Mouse (Mus musculus) ovary, postnatal 14 days (tissue): ENCODE results near the gene Znrf4.

Source experiments
- DNase-seq: peaks from one replicate; pipeline ENCODE4 v3.0.0; 2022; ENCODE audit warnings: low spot score

Znrf4 gene

DNA sequence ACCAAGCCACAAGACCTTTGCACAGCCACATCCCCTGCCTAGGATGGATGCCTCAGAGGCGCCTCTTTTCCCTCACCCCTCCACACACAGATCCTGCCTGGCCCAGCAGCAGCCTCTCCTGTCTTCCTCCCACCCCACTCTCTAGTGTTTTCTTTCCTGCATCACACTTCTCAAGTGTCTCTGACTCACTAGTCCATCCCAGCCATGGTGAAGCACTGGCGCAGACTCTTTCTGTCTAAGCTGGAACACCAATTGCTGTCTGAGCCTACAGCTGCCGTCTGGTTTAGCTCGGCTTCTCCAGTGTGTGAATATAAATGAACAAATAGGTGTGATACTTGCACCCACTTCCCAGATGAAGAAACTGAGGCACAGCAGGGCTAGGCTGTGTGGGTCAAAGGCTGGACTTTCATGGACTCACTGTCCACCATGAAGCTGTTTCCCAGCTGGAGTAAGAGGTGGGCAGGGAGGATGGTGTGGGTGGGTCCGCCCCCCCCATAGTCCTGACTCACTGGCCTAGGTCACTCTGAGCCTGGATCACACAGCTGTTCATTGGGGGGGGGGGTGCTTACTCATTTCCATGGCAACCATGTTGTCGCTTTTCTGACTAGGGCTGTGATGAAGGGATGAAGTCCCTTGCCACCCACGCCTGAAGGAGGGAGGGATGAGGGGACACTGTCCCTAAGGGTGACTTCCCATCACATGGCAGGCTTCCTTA lies 21.6 kb downstream of the Znrf4 start:
- DNase-seq: no peak

DNA sequence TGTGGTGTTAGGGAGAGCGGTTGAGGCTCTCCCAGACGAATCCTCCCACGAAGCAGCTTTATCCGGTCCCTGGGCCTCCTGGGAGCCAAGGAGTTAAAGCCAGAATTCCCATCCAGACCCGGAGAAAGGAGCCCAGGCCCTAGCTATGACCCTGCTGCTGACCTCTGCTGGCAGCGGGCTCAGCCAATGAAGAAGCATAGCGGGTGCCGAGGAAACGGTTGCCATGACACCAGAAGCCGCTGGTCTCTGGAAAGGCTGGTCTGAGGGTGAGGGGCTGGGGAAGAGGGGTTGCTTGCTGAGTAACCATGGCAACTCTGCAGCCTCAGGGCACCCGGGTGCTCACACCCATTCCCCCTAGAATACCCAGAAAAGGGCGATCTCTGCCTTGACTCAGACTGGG lies 24.2 kb downstream of the Znrf4 start:
- DNase-seq: no peak

DNA sequence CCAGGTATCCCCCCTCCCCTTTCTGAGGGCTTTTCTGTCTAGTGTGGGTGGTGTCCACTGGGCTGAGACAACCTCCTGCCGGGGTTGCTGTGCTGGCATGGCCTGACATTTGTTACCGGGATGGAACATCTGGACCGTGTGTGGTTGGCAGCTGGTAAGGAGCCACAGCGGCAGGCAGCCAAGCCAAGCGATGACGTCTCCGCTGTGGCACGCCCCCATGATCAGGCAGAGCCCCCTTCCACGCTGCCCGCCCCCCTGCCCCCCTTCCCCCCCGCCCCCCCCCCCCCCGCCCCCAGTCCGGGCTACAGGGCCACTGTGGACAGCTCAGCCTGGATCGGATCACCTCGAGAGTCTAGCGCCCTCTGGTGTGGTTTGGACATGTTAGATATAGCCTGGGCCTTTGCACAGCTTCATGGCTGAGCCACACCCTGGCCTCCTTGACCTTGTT lies 24.8 kb downstream of the Znrf4 start:
- DNase-seq: no peak

DNA sequence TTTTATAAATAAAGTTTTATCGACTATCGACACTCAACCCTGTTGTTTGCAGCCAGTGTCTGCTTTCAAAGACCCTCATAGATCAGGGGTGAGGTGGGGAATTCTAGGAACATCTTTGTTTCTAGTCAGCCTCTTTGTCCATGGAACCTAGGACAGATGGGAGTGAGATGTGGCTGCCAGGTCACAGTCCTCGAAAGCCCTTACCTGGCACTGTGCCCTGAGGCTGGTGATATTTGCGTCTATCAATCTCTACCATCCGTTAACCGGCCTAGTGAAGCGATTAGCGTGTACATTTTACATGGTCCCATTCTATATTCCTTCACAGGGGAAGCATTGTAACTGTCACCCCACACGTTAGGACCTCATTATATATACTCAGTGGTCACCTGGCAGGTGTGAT lies 26.3 kb downstream of the Znrf4 start:
- DNase-seq: no peak

DNA sequence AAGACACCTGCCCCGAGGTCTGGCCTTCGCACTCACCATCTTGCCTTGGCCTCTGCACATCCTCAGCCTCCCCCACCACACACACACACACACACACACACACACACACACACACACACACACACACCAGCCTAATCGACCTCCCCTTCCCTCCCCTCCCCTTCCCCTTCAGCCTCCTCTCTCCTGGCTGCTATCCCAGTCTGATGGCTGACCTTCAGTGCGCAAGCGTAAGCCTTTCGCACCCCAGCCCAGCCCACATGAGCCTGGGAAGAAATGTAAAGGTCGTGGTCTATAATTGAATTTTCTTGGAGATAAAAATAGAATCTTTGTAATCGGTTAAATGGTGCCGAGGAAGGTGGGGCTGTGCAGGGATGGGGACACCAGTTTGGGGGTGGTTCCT lies 27.1 kb downstream of the Znrf4 start:
- DNase-seq: no peak

DNA sequence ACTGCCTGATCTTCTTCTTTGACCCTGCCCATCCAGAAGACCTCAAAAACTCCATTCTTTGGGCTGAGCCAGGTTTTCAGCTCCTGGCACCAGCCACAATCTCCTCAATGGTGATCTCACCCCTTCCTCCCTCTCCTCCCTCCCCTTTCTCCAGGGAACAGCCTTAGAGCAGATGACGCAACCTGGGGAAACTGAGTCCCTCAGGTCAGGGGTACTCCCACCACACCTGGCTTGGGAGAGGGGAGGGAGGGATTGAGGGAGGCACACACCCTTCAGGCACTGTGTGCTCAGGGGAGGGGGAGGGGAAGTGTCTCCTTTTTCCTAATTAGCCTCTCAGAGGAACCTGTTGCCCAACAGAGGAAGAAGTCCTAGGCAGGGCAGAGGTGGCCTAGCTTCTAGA lies 29.6 kb downstream of the Znrf4 start:
- DNase-seq: no peak

DNA sequence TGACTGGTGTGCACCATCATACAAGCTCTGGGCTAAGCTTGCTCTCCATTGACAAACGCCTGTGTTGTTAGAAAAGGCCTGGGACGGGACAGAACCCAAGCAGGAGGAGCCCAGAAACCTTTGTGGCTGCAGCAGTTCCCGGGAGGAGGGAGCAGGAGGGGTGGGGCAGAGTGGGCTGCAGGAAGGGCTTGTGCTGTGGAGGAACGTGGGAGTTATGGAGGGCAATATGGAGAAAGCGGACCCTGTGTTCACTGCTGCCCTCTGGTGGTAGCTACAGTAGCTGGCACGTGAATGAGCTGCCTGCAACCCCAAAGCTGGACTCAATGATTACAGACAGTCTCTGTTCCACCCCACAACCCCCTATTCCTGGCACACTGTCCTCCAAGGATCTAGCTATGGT lies 32.9 kb downstream of the Znrf4 start:
- DNase-seq: peak; percentile 68

DNA sequence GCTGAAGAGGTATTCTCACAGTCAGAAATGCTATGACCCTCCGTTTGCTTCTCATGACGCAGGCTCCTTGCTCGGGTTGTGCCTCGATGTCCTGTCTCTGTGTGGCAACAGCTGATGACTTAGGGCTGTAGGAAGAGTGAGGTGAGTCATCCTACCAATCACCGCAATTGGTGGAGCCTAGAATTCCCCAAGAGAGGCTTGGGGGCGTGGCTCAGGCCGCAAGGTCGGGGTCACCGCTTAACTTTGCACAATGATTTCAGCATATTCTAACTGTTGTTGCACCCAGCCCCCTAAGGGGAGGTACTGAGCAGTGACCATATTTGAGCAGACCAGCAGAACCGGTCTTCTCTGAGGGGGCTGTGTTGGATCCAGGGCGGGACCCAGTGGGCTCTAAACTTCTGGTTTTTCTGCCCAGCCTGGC lies 34.0 kb downstream of the Znrf4 start:
- DNase-seq: no peak

DNA sequence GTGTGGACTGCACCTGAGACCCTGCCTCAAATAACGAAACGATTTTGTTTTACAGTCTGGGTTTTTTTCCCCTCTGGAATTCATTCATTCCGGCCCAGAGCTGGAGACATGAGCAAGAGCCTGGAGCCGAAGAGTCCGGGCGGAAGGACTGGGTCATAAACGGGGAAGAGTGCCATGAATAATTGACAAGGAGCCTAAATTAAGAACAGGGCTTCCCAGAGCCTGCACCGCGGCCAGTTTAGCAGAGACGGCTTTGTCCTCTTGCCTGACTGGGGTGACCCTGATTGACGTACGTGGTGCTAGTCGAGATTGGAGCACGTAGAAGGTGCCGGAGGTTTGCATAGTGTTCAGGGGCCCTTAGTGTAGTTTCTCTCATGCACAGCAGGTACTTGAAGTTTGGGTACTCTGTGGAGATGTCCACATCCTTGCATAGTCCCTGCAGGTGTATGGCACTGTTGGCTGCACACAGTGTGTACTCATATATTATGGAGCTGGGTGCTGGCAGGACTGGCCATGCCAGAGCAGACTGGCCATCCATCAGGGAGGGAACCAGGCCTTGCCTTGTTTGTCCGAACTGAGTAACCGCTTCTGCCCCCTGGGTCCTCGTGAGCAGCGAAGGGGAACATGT lies 34.9 kb downstream of the Znrf4 start:
- no peak for DNase-seq

DNA sequence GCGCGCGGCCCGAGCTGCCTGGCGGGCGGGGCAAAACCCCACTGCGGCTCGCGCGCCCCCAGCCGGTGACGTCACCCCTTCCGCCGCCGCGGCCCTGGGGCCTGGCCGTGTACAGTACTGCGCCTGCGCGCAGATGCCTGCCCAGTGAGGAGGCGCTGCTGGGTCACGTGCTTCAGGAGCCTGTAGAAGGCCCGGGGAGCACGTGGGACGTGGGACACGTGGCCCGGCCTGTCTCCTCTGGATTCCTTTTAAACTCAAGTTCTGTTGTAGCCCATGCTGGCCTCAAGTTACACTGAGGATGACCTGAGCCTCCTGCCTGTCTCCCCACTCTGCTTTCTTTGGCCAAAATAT lies 35.9 kb downstream of the Znrf4 start, which contains the start of gene Ptprs:
Gene Ptprs, minus strand, starts transcription at position 82 of the 351 bp plus-strand sequence.
- peak; percentile 84 for DNase-seq

DNA sequence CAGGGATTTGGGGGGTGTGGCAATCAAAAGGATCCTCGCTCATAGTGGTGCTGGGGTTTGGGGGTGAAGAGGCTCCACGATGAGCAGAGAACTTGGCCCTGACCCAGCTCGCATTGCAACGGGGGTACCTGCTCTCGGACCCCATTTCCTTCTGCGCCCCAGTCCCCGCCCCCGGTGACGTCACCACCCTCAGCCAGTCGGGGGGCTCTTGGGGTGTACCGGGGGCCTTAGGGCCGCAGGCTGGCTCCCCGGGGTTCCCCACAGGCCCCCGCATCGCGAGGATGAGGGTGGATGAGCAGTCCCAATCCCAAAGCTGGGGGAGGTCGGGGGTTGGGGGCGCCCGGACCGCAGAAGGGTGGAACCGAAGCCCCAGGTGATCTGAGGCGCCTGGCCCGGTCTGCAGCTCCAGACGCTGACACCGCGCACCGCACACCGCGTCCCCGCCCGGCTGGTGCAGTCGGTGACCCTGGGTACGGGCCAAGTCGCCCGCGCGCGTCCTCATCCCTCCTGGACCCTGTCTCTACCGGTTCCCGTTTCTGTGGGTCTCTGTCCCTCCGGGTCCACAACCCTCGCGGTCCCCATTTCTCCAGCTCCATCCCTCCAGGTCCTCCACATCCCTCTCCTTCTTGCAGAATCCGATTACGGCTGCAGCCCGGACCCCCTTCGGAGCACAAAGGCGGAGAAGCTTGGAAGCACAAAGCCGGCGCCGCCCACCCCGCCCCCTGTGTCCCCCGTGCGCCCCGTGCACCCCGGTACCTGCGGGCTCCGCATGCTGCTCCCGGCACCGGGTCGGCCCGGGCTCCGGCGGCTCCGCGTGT lies 36.4 kb downstream of the Znrf4 start:
- DNase-seq: no peak

DNA sequence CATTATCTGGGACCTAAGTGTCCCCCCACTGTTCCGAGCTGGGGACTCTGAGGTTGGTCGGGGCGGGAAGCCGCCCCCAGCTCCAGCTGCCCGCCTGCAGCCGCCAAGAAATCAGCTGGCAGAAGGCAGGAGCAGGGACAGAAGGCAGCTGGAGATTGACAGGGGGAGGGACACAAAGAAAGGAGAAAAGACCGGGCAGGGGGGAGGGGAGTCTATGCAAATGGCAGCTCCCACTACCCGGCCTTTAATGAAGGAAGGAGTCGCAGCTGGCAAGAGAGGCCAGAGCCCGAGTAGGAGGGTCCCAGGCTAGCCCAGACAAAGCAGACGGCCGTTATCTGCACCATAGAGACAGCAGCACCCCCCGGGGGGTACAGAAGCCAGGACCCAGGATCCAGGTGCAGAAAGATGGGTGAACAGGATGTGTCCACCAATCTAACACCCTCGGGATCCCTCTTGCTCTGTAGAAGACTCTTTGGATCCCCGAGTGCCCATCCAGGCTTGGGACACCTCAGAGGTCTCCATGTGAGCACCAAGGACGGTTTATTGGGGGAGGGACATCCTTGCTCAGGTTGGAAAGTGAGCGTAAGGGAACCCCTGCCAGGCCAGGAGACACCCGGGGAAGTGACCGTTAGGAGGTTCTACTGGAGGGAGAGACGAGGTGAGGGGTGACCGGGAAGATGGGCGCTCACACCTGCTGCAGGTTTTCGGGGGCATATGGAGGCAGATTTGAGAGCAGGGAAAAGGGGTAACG lies 37.2 kb downstream of the Znrf4 start:
- DNase-seq: no peak

DNA sequence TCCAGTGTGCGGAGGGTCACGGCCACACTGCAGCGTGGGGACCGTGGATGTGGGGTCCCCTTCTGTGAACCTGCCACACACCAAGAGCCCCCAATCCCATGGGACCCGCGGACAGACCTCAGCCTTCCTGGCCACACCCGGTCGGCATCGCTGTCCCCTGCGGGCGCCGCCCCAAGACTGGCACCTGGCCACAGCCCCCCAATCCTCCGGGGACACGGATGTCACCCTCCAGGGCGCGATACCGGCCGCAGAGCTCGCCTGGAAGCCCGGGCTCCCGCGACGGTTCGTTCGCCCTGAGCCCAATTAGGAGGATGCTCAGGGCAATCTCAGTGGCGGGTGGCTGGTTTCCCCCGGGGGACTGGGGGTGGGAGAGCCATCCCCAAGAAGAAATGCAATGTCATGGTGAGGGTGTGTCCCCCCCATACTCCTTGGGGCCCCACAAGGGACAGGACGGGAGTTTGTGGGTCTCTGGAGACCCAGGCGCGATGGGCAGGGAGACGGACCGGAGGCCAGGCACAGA lies 37.9 kb downstream of the Znrf4 start:
- no peak for DNase-seq

DNA sequence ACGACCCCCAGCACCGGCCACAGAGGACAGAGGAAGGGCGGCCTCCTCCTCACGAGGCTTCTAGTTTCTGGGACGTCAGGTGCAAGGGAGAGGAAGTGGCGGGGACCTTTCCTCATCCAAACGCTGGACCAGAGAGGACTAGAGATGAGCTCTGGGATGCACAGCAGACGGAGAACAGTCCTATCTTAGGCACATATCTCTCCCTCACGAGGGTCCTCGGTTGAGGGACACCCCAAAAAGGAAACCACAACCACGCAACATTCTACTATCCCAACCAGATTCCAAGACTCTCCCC lies 38.7 kb downstream of the Znrf4 start:
- no peak for DNase-seq

DNA sequence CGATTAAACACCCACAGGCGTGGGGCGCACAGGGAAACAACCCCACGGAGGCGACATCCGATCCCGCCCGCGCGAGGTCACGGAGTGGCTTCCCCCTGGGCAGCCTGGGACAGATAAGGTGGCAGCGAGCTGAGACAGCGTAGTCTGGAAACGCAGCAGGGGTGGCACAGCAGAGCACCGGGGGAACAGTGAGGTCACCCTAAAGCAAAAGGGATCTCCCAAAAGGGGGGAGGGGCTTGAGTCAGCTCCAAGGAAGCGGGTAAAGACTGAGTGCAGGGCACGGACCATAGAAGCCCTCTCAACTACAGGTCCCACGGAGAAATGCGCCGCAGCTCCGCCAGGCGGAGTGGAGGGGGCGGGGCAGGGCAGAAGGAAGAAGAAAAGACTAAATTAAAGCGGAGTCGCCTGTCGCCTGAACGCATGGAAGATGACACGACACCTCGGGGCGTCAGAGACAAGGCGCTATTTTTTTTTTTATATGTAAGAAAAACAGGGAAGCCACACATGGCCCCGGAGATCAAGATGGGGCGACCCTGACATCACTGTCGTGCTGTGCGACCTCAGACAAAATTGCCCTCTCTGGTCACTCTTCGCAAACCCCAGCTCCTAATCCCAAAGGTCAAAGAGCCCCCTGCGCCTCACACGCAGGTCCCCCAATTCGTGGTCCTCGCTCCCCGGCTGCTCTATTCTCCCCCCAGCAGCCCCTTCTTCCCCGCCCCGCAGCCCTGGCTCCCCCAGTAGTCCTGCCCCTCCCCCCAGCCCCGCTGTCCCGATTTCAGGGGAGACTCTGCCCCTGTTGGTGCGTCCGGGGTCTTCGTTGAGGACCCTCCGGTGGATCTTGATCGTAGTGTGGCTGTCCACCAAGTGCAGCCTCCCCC lies 39.3 kb downstream of the Znrf4 start:
- DNase-seq: no peak

DNA sequence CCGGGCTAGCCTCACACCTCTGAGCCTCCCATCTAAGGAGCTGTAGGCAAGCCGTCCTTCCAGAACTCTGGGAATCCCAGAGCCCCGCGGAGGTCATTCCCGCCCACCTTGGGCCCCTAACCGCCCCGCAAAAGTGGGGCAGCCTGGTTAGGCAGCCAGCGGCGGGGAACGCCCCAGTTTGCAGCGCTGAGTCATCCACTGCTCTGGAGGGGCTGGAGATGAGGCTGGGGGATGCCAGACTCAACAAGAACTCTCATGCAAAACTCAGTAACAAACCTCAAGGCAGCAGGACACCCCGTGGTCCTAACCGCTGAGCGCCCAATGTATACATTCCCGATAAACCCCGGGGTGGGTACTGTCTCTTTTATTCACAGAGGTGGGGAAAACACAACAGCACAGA lies 40.1 kb downstream of the Znrf4 start:
- no peak for DNase-seq

DNA sequence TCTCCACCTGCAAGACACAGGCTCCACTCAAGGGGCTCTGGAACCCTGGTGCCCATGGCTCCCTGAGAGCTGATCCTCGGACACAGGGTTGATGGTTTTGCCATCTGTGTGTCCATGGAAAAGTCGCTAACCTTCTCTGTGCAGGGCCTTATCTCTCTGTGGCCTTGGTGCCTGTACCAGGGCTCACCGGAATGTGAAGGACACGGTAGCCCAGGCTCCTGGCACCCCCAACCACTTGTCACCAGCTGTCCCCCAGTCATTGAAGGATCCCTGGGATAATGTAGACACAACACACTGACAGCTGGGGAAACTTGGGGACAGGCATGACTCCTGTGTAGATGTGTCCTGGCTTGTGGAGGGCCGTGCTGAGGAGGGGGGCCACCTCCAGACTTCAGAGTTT lies 41.1 kb downstream of the Znrf4 start:
- no peak for DNase-seq

DNA sequence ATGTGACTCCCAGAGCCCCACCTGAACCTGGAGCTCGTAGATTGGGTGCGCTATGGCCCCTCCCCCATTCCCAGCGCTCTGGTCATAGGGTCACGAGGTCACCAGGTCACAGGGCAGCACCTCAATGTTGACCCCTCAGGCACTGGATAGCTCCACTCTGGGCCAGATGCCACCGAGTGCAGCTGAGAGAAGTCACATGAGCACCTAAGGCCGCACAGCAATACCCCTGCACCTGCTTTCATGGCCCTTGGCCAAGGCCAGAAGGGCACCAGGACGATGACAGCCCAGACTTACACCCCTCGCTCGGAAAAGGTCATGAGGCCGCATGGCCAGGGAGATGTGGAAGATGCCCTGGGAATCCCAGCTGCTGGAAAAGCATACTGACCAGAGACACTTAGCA lies 41.7 kb downstream of the Znrf4 start:
- no peak for DNase-seq

DNA sequence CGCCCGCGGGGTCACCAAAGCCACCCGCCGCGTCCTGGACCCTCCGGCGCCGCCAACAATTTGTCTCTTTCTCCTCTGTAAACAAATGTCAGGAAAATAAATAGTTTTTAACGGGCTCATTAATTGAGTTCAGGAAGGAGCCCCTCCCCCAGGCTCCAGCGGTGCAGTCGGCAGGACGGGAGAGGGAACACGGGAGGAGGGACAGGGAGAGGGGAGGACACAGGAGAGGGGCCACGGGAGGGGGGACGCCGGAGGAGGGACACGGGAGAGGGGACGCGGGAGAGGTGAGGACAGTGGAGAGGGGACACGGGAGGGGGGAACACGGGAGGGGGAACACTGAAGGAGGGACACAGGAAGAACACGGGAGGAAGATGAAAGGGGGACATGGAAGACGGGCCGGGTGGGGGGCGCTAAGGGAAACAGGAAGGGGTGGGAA lies 42.2 kb downstream of the Znrf4 start:
- DNase-seq: no peak

DNA sequence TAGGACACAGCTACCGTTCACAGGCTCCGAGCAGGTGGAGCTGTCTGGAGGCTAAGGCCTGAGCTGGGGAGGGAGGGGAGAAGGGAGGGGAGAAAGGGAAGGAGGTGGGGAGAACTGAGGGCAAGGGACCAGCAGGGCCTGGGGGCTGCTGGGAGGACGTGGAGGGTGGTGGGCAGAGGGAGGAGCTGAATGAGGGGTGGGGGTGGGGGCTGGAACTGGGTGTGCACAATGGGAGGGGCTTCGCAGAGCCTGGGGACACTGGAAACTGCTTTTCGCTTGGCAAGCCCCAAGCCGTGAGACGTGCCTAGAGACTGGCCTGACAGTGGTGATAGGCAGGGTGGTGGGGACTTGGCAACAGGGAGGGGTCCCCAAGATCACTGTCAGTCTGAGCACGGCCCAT lies 43.0 kb downstream of the Znrf4 start:
- DNase-seq: no peak

DNA sequence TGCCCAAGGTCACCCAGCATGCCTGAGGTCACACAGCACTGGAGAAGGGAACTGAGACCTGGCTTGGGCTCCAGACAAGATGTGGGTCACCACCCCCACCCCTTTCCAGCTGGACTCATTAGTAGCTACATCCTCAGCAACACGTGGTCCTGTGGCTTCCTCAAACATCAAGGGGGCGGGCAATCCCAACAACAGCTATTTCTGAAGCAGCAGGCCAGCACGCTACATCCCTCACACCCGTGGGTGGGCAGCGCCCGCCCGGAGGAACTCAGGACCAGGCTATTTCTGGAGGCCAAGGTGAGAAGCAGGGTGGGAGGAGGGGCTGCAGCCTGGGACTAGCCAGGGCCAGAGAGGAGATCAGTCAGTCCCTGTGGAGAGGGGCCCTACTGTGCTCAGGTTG lies 43.4 kb downstream of the Znrf4 start:
- no peak for DNase-seq
